Mouse (Mus musculus) forebrain, embryonic 14.5 days (tissue): ENCODE data around the gene Psors1c2. TPM values are rescaled to one million over a fixed set of nuclear protein-coding genes. Genes with fewer than 3 reads are reported as not detected.

Experiments used
- ATAC-seq: fragments of 200-750 bp; cut with Nextera tagmentation; 2 replicates; pipeline ENCODE4 v1.8.0; 2017; ENCODE audit warnings: mild to moderate bottlenecking, moderate library complexity
- DNase-seq: peaks from one replicate; pipeline ENCODE4 v3.0.0-alpha.2; 2015; ENCODE audit warnings: low spot score
- H3K27ac ChIP-seq: fragments of 300-500 bp; sonication (generic); 2 replicates; pipeline ENCODE4 v1.5.1; 2014; ENCODE audit warnings: low read depth, mild to moderate bottlenecking, control low read depth, low read length, moderate library complexity
- H3K27me3 ChIP-seq: fragments of 300-500 bp; sonication (generic); replicated peaks from 2 replicates; pipeline ENCODE4 v1.6.1; 2014; ENCODE audit warnings: low read length, control low read depth, mixed read lengths; ENCODE audit not compliant: control insufficient read depth, insufficient read depth
- H3K36me3 ChIP-seq: fragments of 300-500 bp; sonication (generic); 2 replicates; pipeline ENCODE4 v1.6.1; 2014; ENCODE audit warnings: low read length, control low read depth; ENCODE audit not compliant: control insufficient read depth, insufficient read depth
- H3K4me1 ChIP-seq: fragments of 300-500 bp; sonication (generic); 2 replicates; pipeline ENCODE4 v1.6.1; 2014; ENCODE audit warnings: antibody characterized with exemption, low read length, control low read depth; ENCODE audit not compliant: control insufficient read depth, insufficient read depth
- H3K4me2 ChIP-seq: fragments of 300-500 bp; sonication (generic); 2 replicates; pipeline ENCODE4 v1.6.1; 2014; ENCODE audit warnings: mild to moderate bottlenecking, control low read depth, low read length
- H3K4me3 ChIP-seq: fragments of 300-500 bp; sonication (generic); 2 replicates; pipeline ENCODE4 v1.5.1; 2014; ENCODE audit warnings: low read depth, low read length, control low read depth
- H3K9ac ChIP-seq: fragments of 300-500 bp; sonication (generic); 2 replicates; pipeline ENCODE4 v1.6.1; 2014; ENCODE audit warnings: mild to moderate bottlenecking, low read length, control low read depth, moderate library complexity
- H3K9me3 ChIP-seq: fragments of 300-500 bp; sonication (generic); replicated peaks from 2 replicates; pipeline ENCODE4 v1.6.1; 2016; ENCODE audit warnings: low read length, control low read depth, mixed read lengths; ENCODE audit not compliant: control insufficient read depth
- WGBS: fragments of 180-500 bp; shearing (Covaris S2); extraction: QIAGEN DNeasy Blood & Tissue Kit; methylation state at CpG from one replicate; pipeline ENCODE4 v1.1.7; 2014; 5-methylcytosine and 5-hydroxymethylcytosine counted together
- polyA plus RNA-seq: library from polyadenylated mRNA; unstranded; fragments of >200 nt; fragmentation: Nextera tagmentation; extraction: Ambion mirVana; gene quantifications from 2 replicates; pipeline ENCODE4 v1.2.1, GENCODE M21; 2014

Psors1c2 gene
- polyA plus RNA-seq, 1 experiment from 2014 or later = 0.28 TPM

DNA sequence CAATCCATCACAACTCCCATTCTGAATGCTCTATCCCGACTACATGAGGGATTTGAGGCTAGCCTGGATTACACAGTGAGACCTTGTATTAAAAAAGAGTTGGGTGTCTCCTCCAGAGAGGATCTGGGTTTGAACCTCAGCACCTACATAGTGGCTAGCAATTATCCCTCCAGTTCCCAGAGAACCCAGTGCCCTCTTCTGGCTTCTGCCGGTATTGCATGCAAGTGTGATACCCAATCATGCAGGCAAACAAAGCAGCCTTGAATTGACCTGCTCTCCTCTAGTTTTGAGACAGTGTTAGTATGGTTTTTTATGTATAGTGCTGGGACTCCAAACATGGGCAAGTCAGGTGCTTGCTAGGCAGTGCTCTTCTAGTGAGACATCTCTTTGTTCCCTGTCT, 19.1 kb upstream of the Psors1c2 start:
- Histone ChIP-seq H3K4me1 (peaks cover 18% of the 10 kb centered on the region; the same call in 1 of the 2 replicates), H3K27me3 (no peaks in the 10 kb centered on the region), H3K9ac (no peak overlapping the region), H3K27ac (no peak overlapping the region), H3K9me3 (no peaks in the 10 kb centered on the region), H3K4me3 (no peak overlapping the region), H3K4me2 (peak overlapping the region; percentile 79; the same call in 1 of the 2 replicates), H3K36me3 (no peaks in the 10 kb centered on the region)
- WGBS = 23% methylated on average over 2 of the region's 2 CpGs
- ATAC-seq (no peak), DNase-seq (peak; percentile 73)

DNA sequence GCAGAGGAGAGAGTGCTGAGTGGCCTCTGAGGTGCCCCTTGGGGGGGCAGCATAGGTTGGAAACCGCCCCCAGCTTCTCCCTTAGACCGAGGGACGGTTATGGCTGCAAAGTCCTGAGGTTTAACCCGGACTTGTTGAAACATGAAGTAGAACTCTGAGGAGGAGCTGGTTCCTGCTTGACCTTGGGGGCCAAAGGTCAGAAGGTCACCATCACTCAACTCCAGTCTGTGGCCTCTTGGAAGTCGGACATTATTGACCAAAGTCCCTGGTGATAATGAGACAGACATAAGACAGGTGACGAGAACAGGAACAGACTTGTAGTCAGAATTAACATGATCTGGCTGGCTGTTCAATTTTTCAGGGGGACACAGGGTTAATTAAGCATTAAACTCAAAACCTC, 18.2 kb upstream of the Psors1c2 start:
- Histone ChIP-seq H3K4me2 (peak overlapping the region; percentile 79), H3K4me3 (peak overlapping the region; percentile 43; the same call in 1 of the 2 replicates)
- no peak for ATAC-seq

DNA sequence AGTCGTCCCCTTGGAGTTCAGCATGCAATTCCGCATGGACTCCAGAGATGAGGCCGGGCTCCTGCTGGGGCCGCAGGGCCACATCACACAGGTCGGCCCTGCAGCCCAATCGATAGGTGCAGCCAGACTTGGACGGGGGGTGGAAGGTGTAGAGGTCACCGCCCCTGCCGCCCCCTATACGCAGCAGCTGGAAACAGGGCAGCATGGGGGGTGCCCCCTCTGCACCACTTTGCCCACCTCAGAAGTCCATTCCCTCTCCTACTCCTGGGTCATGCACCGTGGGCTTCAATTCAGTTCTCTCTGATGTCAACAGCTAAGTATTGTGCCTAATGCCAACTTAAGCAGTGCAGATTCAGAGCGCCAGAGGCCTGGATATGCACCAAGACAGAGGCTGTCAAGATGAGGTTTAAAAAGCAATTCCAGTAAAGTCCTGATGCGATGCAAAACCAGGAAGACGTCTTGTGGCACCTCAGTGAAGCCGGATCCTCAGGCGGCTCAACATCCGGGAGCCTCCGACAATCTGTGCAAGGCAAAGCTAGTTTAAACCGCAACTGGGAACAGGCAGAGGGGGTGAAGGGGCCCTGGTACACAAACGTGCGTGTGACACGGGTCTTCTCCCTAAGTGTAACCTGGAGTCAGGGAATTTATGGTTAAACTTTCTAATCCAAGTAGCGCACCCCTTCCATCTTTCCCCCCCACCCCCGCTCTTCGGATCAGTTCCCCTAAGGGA, 16.9 kb upstream of the Psors1c2 start:
- Histone ChIP-seq H3K27me3 (no peaks in the 10 kb centered on the region), H3K9ac (peak overlapping the region; percentile 61), H3K9me3 (no peaks in the 10 kb centered on the region), H3K36me3 (no peaks in the 10 kb centered on the region), H3K4me1 (peaks cover 14% of the 10 kb centered on the region; the same call in 1 of the 2 replicates), H3K27ac (no peak overlapping the region), H3K4me2 (peak overlapping the region; percentile 79), H3K4me3 (peak overlapping the region; percentile 43)
- DNase-seq (peak; percentile 54), ATAC-seq (peak; percentile 38; the same call in 1 of the 2 replicates)
- 6% methylated on average over 25 of the region's 25 CpGs for WGBS

More for the DNA sequence above, 18.2 kb upstream of the Psors1c2 start:
- Histone ChIP-seq H3K9ac (peak overlapping the region; percentile 61; the same call in 1 of the 2 replicates), H3K9me3 (no peaks in the 10 kb centered on the region), H3K27ac (no peak overlapping the region), H3K27me3 (no peaks in the 10 kb centered on the region), H3K4me1 (peaks cover 14% of the 10 kb centered on the region; the same call in 1 of the 2 replicates), H3K36me3 (no peaks in the 10 kb centered on the region)
- 63% methylated on average over 6 of the region's 6 CpGs for WGBS
- DNase-seq = no peak

- DNase-seq = peak; percentile 98
- Histone ChIP-seq H3K36me3 (no peaks in the 10 kb centered on the region; the same call in 1 of the 2 replicates), H3K4me2 (peak within 1 kb of the TSS; percentile 79), H3K4me1 (peaks cover 14% of the 10 kb centered on the region; the same call in 1 of the 2 replicates), H3K9ac (peak within 1 kb of the TSS; percentile 61), H3K27ac (no peak within 1 kb of the TSS; the same call in 1 of the 2 replicates), H3K27me3 (no peaks in the 10 kb centered on the region), H3K9me3 (no peaks in the 10 kb centered on the region), H3K4me3 (peak within 1 kb of the TSS; percentile 43)
- peak; percentile 96 for ATAC-seq
- WGBS = 1% methylated on average over 67 of the region's 67 CpGs
These were observed 16.1 kb upstream of the Psors1c2 start, which contains the start of the genes Tcf19 and Cchcr1 for GRCm38 (mm10) chr17:35516652-35517500. TSS of gene Tcf19 (minus strand) at chr17:35516824. TSS of gene Cchcr1 (plus strand) at chr17:35517100.

DNA sequence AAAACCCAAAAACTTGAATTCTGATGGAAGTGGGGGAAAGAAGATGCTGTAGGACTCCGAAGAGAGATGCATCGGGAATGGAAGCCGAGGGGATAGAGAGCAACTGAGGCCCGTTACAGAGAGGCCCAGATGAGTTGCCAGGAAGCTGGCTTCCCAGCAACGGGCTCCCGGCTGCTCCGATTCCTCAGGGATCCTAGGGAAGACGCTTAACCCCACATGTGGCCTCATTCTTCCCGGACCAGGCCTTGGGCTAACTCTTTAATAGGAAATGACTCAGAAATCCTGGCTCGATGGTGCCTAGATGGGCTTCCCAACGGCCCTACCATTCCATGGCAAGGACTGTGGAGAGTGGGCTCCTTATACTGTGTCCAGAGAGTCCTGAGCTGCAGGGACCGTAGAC, 15.5 kb upstream of the Psors1c2 start:
- 8% methylated on average over 12 of the region's 12 CpGs for WGBS
- Histone ChIP-seq H3K9ac (peak overlapping the region; percentile 61), H3K27me3 (no peaks in the 10 kb centered on the region), H3K4me2 (peak overlapping the region; percentile 79), H3K36me3 (no peaks in the 10 kb centered on the region; the same call in 1 of the 2 replicates), H3K4me1 (peaks cover 14% of the 10 kb centered on the region; the same call in 1 of the 2 replicates), H3K4me3 (peak overlapping the region; percentile 43), H3K9me3 (no peaks in the 10 kb centered on the region), H3K27ac (no peak overlapping the region; the same call in 1 of the 2 replicates)
- no peak for ATAC-seq
- DNase-seq = no peak

GRCm38 (mm10) chr17:35524354-35524753, 8.6 kb upstream of the Psors1c2 start:
- Histone ChIP-seq H3K27ac (no peak overlapping the region), H3K27me3 (no peaks in the 10 kb centered on the region), H3K4me3 (no peak overlapping the region), H3K9ac (no peak overlapping the region), H3K9me3 (no peaks in the 10 kb centered on the region), H3K36me3 (peaks cover 19% of the 10 kb centered on the region), H3K4me1 (no peaks in the 10 kb centered on the region), H3K4me2 (no peak overlapping the region)
- 82% methylated on average over 9 of the region's 9 CpGs for WGBS
- ATAC-seq = no peak
- DNase-seq = no peak

- H3K4me3 ChIP-seq = no peak overlapping the region
- H3K36me3 ChIP-seq = peaks cover 31% of the 10 kb centered on the region
- H3K9me3 ChIP-seq = no peaks in the 10 kb centered on the region
- H3K9ac ChIP-seq = no peak overlapping the region
- H3K27ac ChIP-seq = no peak overlapping the region
- whole genome bisulfite sequencing = 81% methylated on average over 8 of the region's 8 CpGs
- H3K27me3 ChIP-seq = no peaks in the 10 kb centered on the region
- DNase-seq = no peak
- ATAC-seq = no peak
- H3K4me1 ChIP-seq = no peaks in the 10 kb centered on the region
- H3K4me2 ChIP-seq = no peak overlapping the region
These were observed 6.4 kb upstream of the Psors1c2 start for GRCm38 (mm10) chr17:35526644-35527043.

- Histone ChIP-seq H3K9me3 (no peaks in the 10 kb centered on the region), H3K4me2 (no peak overlapping the region), H3K27ac (no peak overlapping the region), H3K4me3 (no peak overlapping the region), H3K36me3 (peaks cover 17% of the 10 kb centered on the region), H3K27me3 (no peaks in the 10 kb centered on the region), H3K4me1 (no peaks in the 10 kb centered on the region), H3K9ac (no peak overlapping the region)
- DNase-seq = no peak
- no peak for ATAC-seq
- 14% methylated on average over 3 of the region's 3 CpGs for WGBS
These were observed 641 bp upstream of the Psors1c2 start for GRCm38 (mm10) chr17:35532360-35532759.
